Mouse (Mus musculus): ENCODE results near the gene Tmem120b.

GRCm38 (mm10) chr5:123134875-123135382 lies 66.7 kb downstream of the Tmem120b start:
- TF ChIP-seq CTCF (IDR thresholded peaks at IDR 0.05; ENCODE audit: low read depth, low read length), result no peak
- TF ChIP-seq GATA1 (IDR thresholded peaks at IDR 0.05; ENCODE audit: borderline replicate concordance, low read length), result no peak

Measured in G1E (cell line).